Mouse (Mus musculus): ENCODE results near the gene Phactr3. TPM values are rescaled to one million over a fixed set of nuclear protein-coding genes. Genes with fewer than 3 reads are reported as not detected.
"Not testable (repeated sequence)": the region's sequence is repeated elsewhere in the genome, so short reads cannot be mapped to it uniquely, and the experiment has no call there.

The Phactr3 gene
- 0.57 and 1.8 TPM in 2 replicates for total RNA-seq (2021)
- long read RNA-seq, partial matches to known transcripts = 3 of 4 reads
- long read RNA-seq, other reads (novel, unspliced or antisense) = 0 of 4 reads

DNA sequence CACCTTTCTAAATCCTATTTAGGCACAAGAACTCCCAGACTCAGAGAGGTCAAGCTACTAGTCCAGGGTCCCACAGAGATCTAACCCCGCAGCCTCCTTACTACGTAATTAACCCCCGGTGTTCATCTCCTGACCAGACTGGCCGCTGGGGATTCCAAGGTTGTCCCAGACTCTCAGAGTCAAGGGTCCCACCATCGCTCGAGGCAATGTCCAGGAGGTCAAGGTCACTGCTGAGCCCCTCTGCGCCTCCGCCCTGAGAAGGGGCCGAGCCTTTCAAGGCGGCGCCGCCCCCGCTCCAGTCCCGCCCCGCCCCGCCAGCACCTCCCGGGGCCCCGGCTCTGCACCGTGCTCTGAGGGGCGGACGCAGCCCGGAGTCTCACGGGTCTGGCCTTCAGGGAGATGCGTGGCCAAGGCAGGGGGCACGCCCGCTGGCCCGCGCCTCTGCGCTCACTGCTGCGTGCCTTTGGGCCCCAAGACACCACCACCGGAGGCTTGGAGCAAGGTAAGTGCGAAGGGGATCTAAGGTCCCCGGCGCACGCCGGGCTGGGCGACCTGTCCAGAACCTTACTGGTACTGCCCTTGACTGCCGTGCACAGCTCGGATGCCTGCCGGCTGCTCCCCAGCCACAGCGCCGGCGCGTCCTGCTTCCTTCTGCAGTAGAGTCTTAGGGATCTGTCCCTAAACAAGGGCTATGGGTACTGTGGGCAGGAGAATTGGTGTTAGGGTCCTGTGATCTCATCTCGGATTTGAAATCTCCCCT lies at the start of gene Phactr3:
Gene Phactr3, plus strand, starts transcription at position 175 of the 760 bp plus-strand sequence.
- DNase-seq = peak; percentile 27

GRCm38 (mm10) chr2:178078166-178078717 lies 40.5 kb upstream of the Phactr3 start, which contains the start of gene Zfp931:
Gene Zfp931 (minus strand): TSS chr2:178078476.
- DNase-seq = not testable (repeated sequence)

DNA sequence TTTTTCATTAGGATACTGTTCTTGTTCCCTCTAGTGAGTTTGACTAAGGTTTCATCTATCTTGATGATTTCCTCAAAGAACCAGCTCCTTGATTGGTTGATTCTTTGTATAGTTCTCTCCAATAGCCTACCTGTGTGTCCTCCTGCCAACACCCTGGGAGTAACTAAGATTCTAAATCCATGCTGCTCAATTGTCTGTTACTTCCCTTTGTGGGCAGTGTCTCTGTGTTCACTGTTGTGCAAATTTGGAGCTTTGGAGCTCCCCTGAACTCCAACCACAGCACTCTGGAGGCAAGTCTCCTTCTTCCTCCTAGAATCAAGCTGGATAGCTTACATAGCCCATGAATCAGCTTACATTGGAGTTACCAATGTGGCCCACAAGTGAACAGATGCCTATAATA lies 29.2 kb upstream of the Phactr3 start:
- no peak for DNase-seq

GRCm38 (mm10) chr2:178098021-178098420 lies 20.8 kb upstream of the Phactr3 start:
- DNase-seq = peak; percentile 45

DNA sequence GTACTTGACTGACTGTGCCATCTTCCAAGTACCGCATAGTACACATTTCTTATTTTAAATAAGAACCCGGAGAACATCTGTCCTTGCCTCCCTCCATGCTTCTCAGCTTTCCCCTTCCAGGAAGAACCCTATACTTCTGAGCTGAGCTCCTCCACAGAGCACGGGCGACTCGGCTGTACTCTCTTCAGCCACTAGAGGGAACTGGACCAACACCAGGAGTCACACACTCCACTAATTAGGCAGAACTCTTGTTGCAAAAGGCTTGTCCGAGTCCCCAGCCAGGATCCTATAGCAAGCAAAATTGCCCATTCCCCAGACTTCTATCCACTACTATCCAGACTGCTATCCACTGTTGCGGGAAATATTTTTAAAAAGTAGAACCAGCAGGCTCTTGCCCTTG lies 16.8 kb upstream of the Phactr3 start:
- peak; percentile 43 for DNase-seq

GRCm38 (mm10) chr2:178117946-178118345 lies 829 bp upstream of the Phactr3 start:
- peak; percentile 46 for DNase-seq

GRCm38 (mm10) chr2:178119561-178120355 lies 983 bp downstream of the Phactr3 start:
- DNase-seq = no peak

GRCm38 (mm10) chr2:178120356-178120645 lies 1.5 kb downstream of the Phactr3 start:
- no peak for DNase-seq

GRCm38 (mm10) chr2:178120651-178121374 lies 2.0 kb downstream of the Phactr3 start:
- no peak for DNase-seq

- DNase-seq = no peak
These were observed 2.6 kb downstream of the Phactr3 start for GRCm38 (mm10) chr2:178121375-178121688.

- no peak for DNase-seq
These were observed 3.3 kb downstream of the Phactr3 start for GRCm38 (mm10) chr2:178121946-178122665.

- no peak for DNase-seq
These were observed 4.7 kb downstream of the Phactr3 start for GRCm38 (mm10) chr2:178123466-178123865.

- no peak for DNase-seq
These were observed 6.7 kb downstream of the Phactr3 start for GRCm38 (mm10) chr2:178125427-178125826.

DNA sequence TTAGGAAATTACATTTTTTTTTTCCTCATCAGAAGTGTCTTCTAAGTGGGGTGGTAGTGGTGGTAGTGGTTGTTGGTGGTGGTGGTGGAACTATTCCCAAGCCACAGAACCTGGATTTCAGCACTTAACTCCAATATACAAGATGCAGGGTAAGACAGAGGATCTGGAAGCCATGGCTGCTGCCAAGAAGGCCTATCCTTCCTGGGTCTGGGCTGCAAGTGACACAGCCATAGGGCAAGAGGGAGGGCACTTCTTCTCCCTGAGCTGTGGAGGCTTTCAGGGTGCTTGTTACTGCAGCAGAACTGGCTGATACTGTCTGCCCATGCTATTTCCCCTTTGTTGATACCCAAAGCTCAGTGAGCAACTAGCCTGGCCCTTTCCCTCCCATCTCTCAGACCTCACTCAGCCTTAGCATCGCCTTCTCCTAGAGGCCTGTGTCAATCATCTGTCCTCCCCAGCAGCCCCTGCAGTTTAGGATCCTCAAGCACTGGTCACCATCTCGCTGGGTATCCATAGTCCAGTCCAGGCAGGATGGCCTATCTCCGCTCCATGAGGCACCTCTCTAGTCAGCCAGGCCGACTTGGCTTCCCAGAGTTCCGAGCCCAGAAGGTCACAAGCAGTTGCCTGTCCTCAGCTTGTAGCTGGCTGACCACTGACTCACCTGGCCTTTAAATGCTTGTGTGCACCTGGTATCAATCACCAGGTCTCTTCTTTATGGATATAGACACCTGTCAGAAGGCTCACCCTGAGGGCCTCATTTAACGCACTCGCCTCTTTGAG lies 7.5 kb downstream of the Phactr3 start:
- no peak for DNase-seq

DNA sequence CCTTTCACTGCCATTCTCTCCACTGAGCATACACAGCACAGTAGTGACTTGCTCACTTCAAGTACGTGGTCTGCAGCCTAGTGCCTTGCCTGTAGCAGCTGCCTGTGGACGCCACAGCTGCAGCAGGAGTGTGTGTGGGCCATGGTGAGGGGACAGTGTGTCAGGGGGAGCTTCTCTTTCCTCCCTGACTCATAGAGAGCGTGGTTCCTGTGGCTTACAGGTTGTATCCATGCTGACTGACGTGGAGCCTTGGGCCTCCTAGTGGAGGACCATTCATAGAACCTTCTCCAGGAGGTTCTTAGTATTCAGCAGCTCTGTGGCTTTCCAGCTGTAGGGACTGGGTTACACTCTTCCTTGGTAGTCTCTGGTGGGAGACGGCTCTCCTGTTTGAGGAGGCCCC lies 9.8 kb downstream of the Phactr3 start:
- no peak for DNase-seq

GRCm38 (mm10) chr2:178129161-178129560 lies 10.4 kb downstream of the Phactr3 start:
- DNase-seq = no peak

DNA sequence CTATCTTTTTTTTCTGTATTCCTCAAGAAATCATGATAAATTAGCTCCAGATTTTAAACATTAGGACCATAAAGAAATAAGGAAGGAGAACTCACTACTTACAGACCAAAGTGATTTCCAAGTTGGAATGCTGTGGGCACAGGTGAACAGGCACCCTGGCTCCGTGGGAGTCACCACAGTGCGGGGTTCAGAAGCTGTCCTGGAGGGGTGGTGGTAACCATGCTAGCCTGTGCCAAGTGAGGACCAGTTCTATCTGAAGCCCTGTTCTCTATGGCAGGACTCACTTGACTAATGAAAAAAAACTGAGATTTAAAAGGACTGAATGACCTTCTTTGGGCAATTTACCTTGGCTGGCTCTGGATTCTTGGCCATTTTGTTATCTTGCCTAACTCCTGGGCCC lies 10.9 kb downstream of the Phactr3 start:
- no peak for DNase-seq

- no peak for DNase-seq
These were observed 11.8 kb downstream of the Phactr3 start for GRCm38 (mm10) chr2:178130536-178130935.

DNA sequence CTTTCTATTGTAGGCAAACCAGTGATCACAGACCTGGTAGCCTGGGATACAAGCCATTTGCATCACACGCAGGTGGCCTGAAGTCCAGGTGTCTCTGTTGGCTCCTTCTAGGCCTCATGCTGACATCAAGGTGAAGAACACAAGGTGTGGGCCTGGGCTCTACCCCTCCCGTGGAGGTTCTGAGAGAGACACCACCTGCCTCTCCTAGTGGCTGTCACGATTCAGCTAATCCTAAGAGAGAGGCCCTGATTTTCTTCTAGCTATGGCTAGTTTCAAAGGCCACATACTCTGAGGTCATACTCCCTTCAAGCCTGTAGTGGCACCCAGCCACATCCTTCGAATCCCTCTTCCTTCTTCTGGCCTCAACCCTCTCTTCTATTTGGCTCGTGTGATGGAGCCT lies 12.2 kb downstream of the Phactr3 start:
- no peak for DNase-seq

- DNase-seq = no peak
These were observed 13.0 kb downstream of the Phactr3 start for GRCm38 (mm10) chr2:178131606-178132365.

Data from adrenal gland, postnatal 25 days (tissue).